Mouse (Mus musculus) embryonic stem cell, embryonic (primary cell): ENCODE data around the gene Alcam.

Experiments
- CTCF ChIA-PET, 4 experiments: fragments of 300-600 bp in 2 of 4; fragments of 350-600 bp in 2 of 4; sonication (Branson Sonifier 250); formaldehyde crosslinking; loops; one replicate each; lab custom pipeline; 2022; ENCODE audit warnings: inconsistent platforms in 2 of 4; lab: Charles Lee
- POLR2A ChIA-PET, 4 experiments: fragments of 300-600 bp in 2 of 4; fragments of 350-600 bp in 2 of 4; sonication (Branson Sonifier 250); formaldehyde crosslinking; loops; one replicate each; lab custom pipeline; 2022; ENCODE audit warnings: antibody characterized with exemption in 4 of 4, inconsistent platforms in 1 of 4; lab: Charles Lee

The Alcam gene

GRCm38 (mm10) chr16:52449889-52450244, 4.0 kb downstream of the Alcam start:
- POLR2A ChIA-PET: interaction anchor here in 1 of 4 experiments (1.0 kb wide), 1 partner anchor 9 kb away, joined by 3 read pairs; no protein-coding TSS in a partner anchor
- CTCF ChIA-PET: no interaction called here

GRCm38 (mm10) chr16:52445984-52446383, 7.9 kb downstream of the Alcam start:
- ChIA-PET POLR2A (no interaction called here), CTCF (no interaction called here)

- ChIA-PET CTCF (interaction anchor here in 1 of 4 experiments (0.7 kb wide), 1 partner anchor 9 kb away, joined by 3 read pairs; no protein-coding TSS in a partner anchor), POLR2A (interaction anchor here in 2 of 4 experiments (0.6 to 1.1 kb wide), 2 partner anchors 9 to 105 kb away, joined by 3 to 5 read pairs; partner anchors contain the start of gene Alcam (in 1 of the 2))
These were observed 10.0 kb downstream of the Alcam start for GRCm38 (mm10) chr16:52443635-52444505.

GRCm38 (mm10) chr16:52443055-52443454, 10.8 kb downstream of the Alcam start:
- POLR2A ChIA-PET: no interaction called here
- CTCF ChIA-PET: no interaction called here

GRCm38 (mm10) chr16:52439600-52439999, 14.3 kb downstream of the Alcam start:
- CTCF ChIA-PET: no interaction called here
- POLR2A ChIA-PET: no interaction called here

- CTCF ChIA-PET: no interaction called here
- POLR2A ChIA-PET: no interaction called here
These were observed 14.9 kb downstream of the Alcam start for GRCm38 (mm10) chr16:52439007-52439406.

- POLR2A ChIA-PET: interaction anchor here in 1 of 4 experiments (0.6 kb wide), 1 partner anchor 14 kb away, joined by 3 read pairs; no protein-coding TSS in a partner anchor
- CTCF ChIA-PET: no interaction called here
These were observed 15.5 kb downstream of the Alcam start for GRCm38 (mm10) chr16:52438216-52438904.

GRCm38 (mm10) chr16:52433189-52433588, 20.7 kb downstream of the Alcam start:
- ChIA-PET POLR2A (no interaction called here), CTCF (no interaction called here)

- ChIA-PET POLR2A (no interaction called here), CTCF (no interaction called here)
These were observed 21.8 kb downstream of the Alcam start for GRCm38 (mm10) chr16:52432072-52432471.

GRCm38 (mm10) chr16:52431590-52431989, 22.3 kb downstream of the Alcam start:
- ChIA-PET POLR2A (no interaction called here), CTCF (no interaction called here)

GRCm38 (mm10) chr16:52430073-52430472, 23.8 kb downstream of the Alcam start:
- CTCF ChIA-PET: no interaction called here
- POLR2A ChIA-PET: no interaction called here

GRCm38 (mm10) chr16:52429661-52430060, 24.2 kb downstream of the Alcam start:
- CTCF ChIA-PET: no interaction called here
- POLR2A ChIA-PET: no interaction called here

- ChIA-PET CTCF (no interaction called here), POLR2A (no interaction called here)
These were observed 25.4 kb downstream of the Alcam start for GRCm38 (mm10) chr16:52428505-52428904.

GRCm38 (mm10) chr16:52418568-52419158, 35.2 kb downstream of the Alcam start:
- CTCF ChIA-PET: no interaction called here
- POLR2A ChIA-PET: no interaction called here

- CTCF ChIA-PET: no interaction called here
- POLR2A ChIA-PET: no interaction called here
These were observed 35.9 kb downstream of the Alcam start for GRCm38 (mm10) chr16:52417982-52418381.

GRCm38 (mm10) chr16:52417146-52417545, 36.7 kb downstream of the Alcam start:
- CTCF ChIA-PET: no interaction called here
- POLR2A ChIA-PET: no interaction called here

- CTCF ChIA-PET: no interaction called here
These were observed 40.2 kb downstream of the Alcam start for GRCm38 (mm10) chr16:52413714-52414113.

GRCm38 (mm10) chr16:52406072-52406471, 47.8 kb downstream of the Alcam start:
- CTCF ChIA-PET: no interaction called here

More at GRCm38 (mm10) chr16:52413714-52414113, 40.2 kb downstream of the Alcam start:
- POLR2A ChIA-PET: no interaction called here

GRCm38 (mm10) chr16:52405272-52405671, 48.6 kb downstream of the Alcam start:
- POLR2A ChIA-PET: no interaction called here
- CTCF ChIA-PET: no interaction called here

More at GRCm38 (mm10) chr16:52406072-52406471, 47.8 kb downstream of the Alcam start:
- POLR2A ChIA-PET: no interaction called here

GRCm38 (mm10) chr16:52399112-52399511, 54.8 kb downstream of the Alcam start:
- ChIA-PET CTCF (no interaction called here), POLR2A (no interaction called here)
